Mouse (Mus musculus): ENCODE results near the gene Dse.

DNA sequence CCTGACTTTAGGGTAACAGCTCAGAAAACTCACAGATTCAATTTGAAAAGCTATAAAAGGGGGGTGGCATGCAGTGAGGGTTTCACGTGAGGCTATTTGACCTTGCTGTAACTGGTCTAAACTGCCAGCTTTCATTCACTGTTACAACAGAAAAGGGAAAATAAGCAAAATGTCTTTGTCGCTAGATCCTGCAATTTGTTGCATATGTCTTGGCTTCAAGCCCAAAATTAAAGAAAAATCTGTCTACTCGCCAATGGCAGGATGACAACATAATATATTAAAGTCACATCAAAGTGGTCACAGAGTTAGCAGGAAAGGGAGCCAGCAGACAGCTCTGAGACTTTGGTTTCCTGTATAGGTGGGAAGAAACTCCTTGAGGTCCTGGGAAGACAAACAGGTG, 40.2 kb upstream of the Dse start:
- TF ChIP-seq CTCF (IDR thresholded peaks at IDR 0.05; ENCODE audit: borderline replicate concordance, insufficient read depth, low read length): no peak
- TF ChIP-seq POLR2A (IDR thresholded peaks at IDR 0.05; ENCODE audit: low read depth, low read length): no peak
